Mouse (Mus musculus) right cerebral cortex, postnatal 14 days (tissue): Measurements from ENCODE around the gene Ugt8a.

Source experiments
- DNase-seq: peaks from one replicate; pipeline ENCODE4 v3.0.0; 2022

The Ugt8a gene

GRCm38 (mm10) chr3:125938092-125938755 lies at the start of gene Ugt8a:
TSS of gene Ugt8a (minus strand) at chr3:125938619.
- peak; percentile 48 for DNase-seq

GRCm38 (mm10) chr3:125986639-125987038 lies 48.2 kb upstream of the Ugt8a start:
- no peak for DNase-seq

GRCm38 (mm10) chr3:125983707-125984420 lies 45.4 kb upstream of the Ugt8a start:
- no peak for DNase-seq

- DNase-seq: no peak
Observed at GRCm38 (mm10) chr3:125979475-125979874, 41.1 kb upstream of the Ugt8a start.

GRCm38 (mm10) chr3:125975899-125976298 lies 37.5 kb upstream of the Ugt8a start:
- DNase-seq: no peak

- DNase-seq: no peak
Observed at GRCm38 (mm10) chr3:125969458-125969857, 31.0 kb upstream of the Ugt8a start.

- DNase-seq: no peak
Observed at GRCm38 (mm10) chr3:125956196-125956885, 17.9 kb upstream of the Ugt8a start.

- DNase-seq: no peak
Observed at GRCm38 (mm10) chr3:125954881-125955280, 16.5 kb upstream of the Ugt8a start.

GRCm38 (mm10) chr3:125940811-125941210 lies 2.4 kb upstream of the Ugt8a start:
- DNase-seq: no peak

- DNase-seq: peak; percentile 42
Observed at GRCm38 (mm10) chr3:125938756-125939109, 314 bp upstream of the Ugt8a start.

GRCm38 (mm10) chr3:125937536-125938091 lies 805 bp downstream of the Ugt8a start:
- peak; percentile 13 for DNase-seq

GRCm38 (mm10) chr3:125935796-125936195 lies 2.6 kb downstream of the Ugt8a start:
- no peak for DNase-seq

- no peak for DNase-seq
Observed at GRCm38 (mm10) chr3:125932594-125933237, 5.7 kb downstream of the Ugt8a start.

- DNase-seq: no peak
Observed at GRCm38 (mm10) chr3:125931059-125931458, 7.4 kb downstream of the Ugt8a start.

- DNase-seq: no peak
Observed at GRCm38 (mm10) chr3:125920876-125921275, 17.5 kb downstream of the Ugt8a start.

GRCm38 (mm10) chr3:125898976-125899375 lies 39.4 kb downstream of the Ugt8a start:
- DNase-seq: no peak

GRCm38 (mm10) chr3:125887109-125887508 lies 51.3 kb downstream of the Ugt8a start:
- DNase-seq: no peak

GRCm38 (mm10) chr3:125884879-125885278 lies 53.5 kb downstream of the Ugt8a start:
- DNase-seq: no peak

- DNase-seq: no peak
Observed at GRCm38 (mm10) chr3:125884423-125884822, 54.0 kb downstream of the Ugt8a start.

- no peak for DNase-seq
Observed at GRCm38 (mm10) chr3:125883009-125883408, 55.4 kb downstream of the Ugt8a start.

GRCm38 (mm10) chr3:125881835-125882234 lies 56.6 kb downstream of the Ugt8a start:
- no peak for DNase-seq

- no peak for DNase-seq
Observed at GRCm38 (mm10) chr3:125874371-125874770, 64.0 kb downstream of the Ugt8a start.

GRCm38 (mm10) chr3:125869873-125870272 lies 68.5 kb downstream of the Ugt8a start:
- DNase-seq: no peak
